Mouse (Mus musculus) heart, adult 18-20 months (tissue): ENCODE measurements around the gene Cdh13. TPM values are rescaled to one million over a fixed set of nuclear protein-coding genes. Genes with fewer than 3 reads are reported as not detected.

ENCODE experiments used
- DNase-seq, 2 experiments: peaks; one replicate each; pipeline ENCODE4 v3.0.0; 2021 to 2022; ENCODE audit warnings: mixed read lengths in 1 of 2
- total RNA-seq, 2 experiments: library from RNA; stranded (reverse); gene quantifications; 2 replicates each; pipeline ENCODE4 v1.2.3; 2021

The Cdh13 gene
- total RNA-seq, 2 experiments from 2014 or later = 159 to 168 TPM

DNA sequence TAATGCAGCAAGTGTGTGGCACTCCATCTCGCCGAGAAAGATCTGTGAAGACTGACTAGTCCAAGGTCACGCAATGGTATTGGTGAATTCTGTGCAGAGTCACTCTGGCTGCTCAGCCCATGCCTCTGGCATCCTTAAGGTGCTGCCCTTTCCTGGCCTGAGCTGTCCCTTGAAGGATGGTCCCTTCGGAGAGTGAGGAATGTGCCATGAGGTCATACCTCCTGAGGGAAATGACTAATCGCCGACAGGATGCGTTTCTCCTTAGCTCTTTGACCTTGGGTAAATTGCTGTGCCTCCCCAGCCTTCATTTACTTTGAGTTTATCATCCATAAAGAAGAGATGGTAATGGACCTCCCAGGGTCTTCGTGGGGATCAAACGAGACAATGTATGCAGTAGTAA, 395.8 kb downstream of the Cdh13 start:
- DNase-seq = peak in 1 of 2 experiments; percentile 19

- no peak for DNase-seq
Observed at GRCm38 (mm10) chr8:118683386-118683785, 399.9 kb downstream of the Cdh13 start.

DNA sequence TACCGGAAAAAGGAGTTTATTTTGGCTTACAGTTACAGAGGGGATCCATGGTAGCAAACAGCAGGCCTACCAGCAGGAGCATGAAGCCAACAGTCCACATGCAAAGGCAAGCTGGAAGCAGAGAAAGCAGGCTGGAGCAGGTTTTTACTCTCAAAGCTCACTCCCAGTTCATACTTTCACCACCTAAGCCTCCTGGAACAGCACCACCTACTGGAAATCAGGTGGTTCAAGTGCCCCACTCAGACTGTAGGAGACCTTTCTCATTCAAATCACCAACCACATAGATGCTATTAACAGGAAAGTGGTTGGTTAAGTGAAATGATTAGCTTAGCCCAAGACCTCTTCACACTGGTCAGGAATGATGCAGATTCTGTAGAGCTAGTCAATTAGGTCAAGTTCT, 402.3 kb downstream of the Cdh13 start:
- DNase-seq = no peak

DNA sequence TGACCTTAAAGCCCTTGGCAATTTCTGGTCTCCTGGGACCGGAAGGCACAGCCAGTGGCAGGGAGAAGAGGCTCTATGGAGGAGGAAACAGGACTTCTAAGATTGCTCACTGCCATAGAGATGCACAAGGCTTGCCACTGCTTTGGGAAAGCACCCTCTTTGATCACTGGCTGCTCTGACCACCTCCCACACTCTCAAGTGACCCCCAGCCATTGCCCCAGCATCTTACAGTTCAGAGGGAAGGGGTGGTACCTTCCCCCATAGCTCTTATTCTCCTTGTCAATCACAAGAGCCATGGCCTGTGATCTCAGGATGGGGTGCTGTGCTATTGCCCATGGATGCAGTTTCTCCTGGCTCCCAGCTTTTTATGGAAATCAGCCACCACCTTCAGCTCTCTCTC, 406.3 kb downstream of the Cdh13 start:
- no peak for DNase-seq

DNA sequence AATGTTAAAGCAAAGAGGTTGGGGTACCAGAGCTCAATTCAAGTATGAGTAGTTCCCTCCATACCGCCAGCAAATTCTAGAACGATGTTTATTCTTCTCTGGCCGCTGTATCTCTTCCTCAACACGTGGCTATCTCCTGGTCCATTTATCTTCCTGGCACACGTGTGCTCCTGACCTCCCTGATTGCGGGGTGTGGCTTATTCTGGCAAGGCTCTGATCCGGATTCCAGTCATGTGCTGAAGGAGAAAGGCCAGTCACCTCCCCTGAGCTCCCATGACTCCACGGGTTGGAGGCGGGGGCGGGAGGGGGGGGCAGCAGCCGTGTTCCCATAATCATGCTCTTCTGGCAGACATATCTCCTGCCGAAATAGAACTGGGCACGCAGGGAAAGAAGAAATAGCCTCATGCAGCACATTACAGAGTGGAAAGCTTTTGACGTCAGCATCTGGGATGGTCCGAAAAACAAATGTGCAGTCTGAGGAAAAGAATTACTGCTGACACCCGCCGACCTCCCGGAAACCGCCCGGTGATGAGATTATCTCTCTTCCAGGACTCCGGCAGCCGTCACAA, 417.9 kb downstream of the Cdh13 start:
- peak; percentile 59 to 75 for DNase-seq

GRCm38 (mm10) chr8:118709366-118709765, 425.8 kb downstream of the Cdh13 start:
- peak; percentile 24 to 26 for DNase-seq

GRCm38 (mm10) chr8:118711631-118712030, 428.1 kb downstream of the Cdh13 start:
- no peak for DNase-seq

DNA sequence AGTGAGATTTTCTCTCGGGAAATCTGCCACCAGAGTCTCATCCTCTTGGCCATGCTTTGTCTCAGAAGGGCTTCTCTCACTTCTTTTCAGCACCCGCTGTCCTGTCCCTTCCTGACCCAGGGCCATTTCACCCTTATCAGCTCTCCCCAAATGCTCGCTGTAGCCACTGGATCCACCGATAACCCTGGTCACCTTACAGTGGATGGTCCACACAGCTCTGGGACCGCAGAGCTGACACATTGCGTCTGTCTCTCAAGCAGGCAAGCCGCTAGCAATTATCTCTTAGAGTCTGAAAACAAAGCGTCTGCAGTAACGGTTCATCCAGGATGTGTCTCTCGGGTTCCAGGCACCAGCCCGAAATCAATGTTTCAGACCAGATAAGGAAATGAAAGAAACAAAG, 429.6 kb downstream of the Cdh13 start:
- DNase-seq = peak; percentile 22 to 24

GRCm38 (mm10) chr8:118713596-118713995, 430.1 kb downstream of the Cdh13 start:
- peak in 1 of 2 experiments; percentile 15 for DNase-seq

DNA sequence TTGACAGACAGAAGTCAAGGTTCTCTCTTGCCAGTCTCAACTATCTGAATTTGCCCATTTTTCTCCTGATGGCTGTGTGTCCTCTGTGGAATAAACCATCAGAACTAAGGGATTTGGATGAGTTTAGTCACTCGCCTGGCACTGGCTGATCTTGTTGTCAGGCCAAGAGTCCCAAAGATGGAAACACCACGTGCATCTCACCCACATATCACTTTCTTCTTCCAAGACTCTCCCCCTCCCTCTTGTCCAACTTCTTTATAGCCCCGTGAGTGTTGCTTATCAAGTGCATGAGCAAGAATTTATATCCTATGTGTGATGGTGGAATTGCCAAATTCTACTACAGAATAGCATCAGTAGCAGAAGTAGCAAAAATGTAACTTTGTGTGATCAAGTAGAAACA, 439.4 kb downstream of the Cdh13 start:
- no peak for DNase-seq

GRCm38 (mm10) chr8:118725651-118726050, 442.1 kb downstream of the Cdh13 start:
- no peak for DNase-seq

- DNase-seq = no peak
Observed at GRCm38 (mm10) chr8:118741781-118742180, 458.2 kb downstream of the Cdh13 start.

GRCm38 (mm10) chr8:118744991-118745390, 461.5 kb downstream of the Cdh13 start:
- no peak for DNase-seq

DNA sequence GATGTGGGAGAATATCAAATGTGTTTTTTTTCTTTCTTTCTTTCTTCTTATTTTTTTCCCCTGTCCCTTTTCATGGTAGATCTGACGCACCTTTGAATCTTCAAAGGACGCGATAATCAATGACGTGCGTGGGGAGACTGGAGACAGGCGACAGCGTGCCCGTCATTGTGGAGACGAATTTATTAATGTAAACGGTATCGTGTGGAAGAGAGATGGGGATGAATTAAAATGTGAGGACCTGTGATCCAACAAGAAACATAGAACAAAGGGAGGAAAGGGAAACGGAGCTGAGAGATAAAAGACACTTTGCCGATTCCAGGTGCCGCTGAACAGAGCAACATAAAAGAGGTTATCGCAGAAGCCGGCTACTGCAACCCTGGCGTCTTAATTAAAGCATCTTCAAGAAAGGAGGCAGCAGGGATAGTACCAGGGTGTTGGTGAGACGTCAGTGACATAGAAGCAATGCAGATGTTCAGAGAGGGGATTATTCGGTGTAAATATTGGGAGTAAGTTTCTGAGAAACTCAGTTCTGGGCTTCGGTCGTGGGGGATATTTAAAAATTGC, 464.6 kb downstream of the Cdh13 start:
- DNase-seq = no peak

DNA sequence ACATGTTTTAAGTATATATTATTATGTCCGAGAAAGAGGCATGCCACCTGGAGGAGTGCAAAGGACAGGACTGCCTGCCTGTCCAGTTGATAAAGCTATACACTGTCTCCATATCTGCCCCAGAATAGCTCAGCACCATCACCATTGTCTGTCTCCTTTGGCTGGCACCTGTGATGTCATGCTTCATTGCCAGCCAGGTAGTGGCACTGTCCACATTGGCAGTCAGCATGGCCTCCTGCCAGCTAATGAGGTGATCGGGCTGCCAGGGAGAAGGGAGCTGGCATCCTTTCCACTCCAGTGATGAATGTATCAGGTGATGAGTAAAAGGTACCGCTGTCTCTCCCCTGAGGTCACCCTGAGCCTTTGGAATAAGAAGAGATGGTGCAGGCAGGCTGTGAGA, 465.7 kb downstream of the Cdh13 start:
- DNase-seq = peak; percentile 6 to 7

GRCm38 (mm10) chr8:118749786-118750185, 466.3 kb downstream of the Cdh13 start:
- DNase-seq = no peak

DNA sequence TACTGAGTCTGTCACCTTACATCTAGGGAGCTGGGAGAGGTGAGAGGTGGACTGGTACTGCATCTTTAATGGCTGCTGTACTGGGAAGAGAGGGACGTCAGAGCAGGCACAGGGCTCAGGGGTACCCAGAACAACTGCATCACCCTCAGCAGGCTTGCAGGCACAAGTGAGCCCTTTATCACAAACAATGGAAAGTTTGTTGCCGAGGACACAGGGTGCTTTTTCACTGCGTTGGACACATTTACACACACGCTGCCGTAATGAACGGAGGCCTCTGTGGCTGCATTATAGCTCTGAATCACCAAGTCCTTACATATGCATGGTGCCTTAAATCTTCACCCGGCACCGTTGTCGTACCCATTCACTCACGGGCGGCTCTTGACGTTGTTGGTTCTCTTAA, 470.2 kb downstream of the Cdh13 start:
- DNase-seq = no peak

DNA sequence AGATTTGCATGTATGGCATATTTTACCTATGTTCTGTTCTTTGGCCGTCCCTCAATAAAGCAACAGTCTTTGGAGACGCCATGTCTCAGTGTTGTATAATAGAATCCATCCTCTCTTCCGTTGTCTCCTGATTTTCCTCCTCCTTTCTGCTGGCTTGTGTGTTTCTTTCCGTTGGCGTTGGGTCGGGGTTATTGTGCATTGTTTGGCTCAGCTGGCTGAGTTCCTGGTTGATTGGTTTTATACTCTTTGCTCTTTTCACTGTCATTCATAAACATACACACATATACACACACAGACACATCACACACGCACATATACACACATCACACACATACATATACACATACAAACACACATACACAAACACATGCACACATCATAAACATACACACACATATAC, 470.6 kb downstream of the Cdh13 start:
- DNase-seq = no peak

DNA sequence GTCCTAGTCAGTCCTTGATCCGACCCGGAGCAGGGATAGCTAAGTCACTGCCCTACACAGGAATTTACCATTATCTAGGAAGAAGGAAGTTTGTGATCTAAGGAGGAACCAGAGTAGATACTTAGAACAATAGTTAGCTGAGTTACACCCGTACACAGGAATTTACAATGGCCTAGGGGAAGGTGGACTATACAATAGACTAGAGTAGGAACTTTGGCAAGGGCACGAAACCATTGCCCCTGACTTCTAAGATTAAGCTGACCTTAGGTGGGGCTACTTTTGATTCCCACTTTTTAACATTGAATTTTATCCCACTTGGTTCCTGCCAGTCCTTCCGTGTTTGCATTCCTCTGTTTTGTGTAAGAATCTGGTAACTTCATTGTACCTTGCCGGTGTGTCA, 494.0 kb downstream of the Cdh13 start:
- DNase-seq = peak in 1 of 2 experiments; percentile 7

GRCm38 (mm10) chr8:118778374-118778773, 494.8 kb downstream of the Cdh13 start:
- no peak for DNase-seq

DNA sequence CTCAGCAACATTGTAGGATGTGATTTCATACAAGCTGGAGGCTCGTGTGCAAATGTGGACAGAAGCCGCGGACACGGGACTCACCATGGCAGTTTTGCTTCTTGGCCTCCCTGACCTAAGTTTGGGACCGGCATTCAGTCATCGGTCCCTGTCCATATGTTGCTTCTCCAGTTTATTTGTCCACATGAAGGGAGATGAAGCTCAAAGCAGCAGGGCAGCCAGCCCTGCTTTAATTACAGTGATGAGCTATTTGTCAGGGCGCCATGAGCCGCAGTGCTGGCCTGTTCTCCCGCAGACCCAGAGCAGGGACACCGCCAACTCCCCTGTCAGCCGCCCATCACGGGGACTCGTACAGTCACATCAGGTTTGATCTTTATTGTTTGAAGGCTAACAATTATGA, 502.1 kb downstream of the Cdh13 start:
- DNase-seq = no peak

GRCm38 (mm10) chr8:118789649-118790048, 506.1 kb downstream of the Cdh13 start:
- no peak for DNase-seq

DNA sequence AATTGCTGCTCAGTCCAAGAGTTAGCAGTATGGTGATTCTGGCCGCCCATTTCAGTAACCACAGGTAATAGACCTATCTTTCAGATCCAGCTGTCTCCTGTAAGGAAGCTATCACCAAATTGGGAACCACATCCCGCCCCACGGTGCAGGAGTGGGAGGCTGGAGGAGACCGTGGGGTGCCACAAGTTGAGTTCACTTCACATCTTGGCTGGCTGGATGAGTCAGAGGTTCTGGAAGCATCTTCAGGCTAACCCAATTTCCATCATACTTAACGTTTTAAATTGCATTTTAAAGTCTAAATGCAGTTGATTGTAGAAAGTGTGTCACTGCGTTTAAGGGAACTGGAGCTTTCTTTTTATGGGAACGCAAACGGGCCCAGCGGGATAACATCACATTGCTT, 511.4 kb downstream of the Cdh13 start:
- no peak for DNase-seq

GRCm38 (mm10) chr8:118796491-118796890, 513.0 kb downstream of the Cdh13 start:
- no peak for DNase-seq

- no peak for DNase-seq
Observed at GRCm38 (mm10) chr8:118797127-118797526, 513.6 kb downstream of the Cdh13 start.
